Mouse (Mus musculus) midbrain, embryonic 15.5 days (tissue): Measurements from ENCODE around the gene Wnt1. TPM values are rescaled to one million over a fixed set of nuclear protein-coding genes. Genes with fewer than 3 reads are reported as not detected.
A peak's percentile ranks its signal among the peaks of the same experiment; 100 is the strongest.
"Not testable (repeated sequence)": the region's sequence is repeated elsewhere in the genome, so short reads cannot be mapped to it uniquely, and the experiment has no call there.

Source experiments
- ATAC-seq: fragments of 200-750 bp; cut with Nextera tagmentation; replicated peaks from 2 replicates; pipeline ENCODE4 v1.8.0; 2017; ENCODE audit warnings: moderate TSS enrichment
- H3K27ac ChIP-seq: fragments of 300-500 bp; sonication (generic); 2 replicates; pipeline ENCODE4 v1.5.1; 2015; ENCODE audit warnings: mild to moderate bottlenecking, inconsistent platforms
- H3K27me3 ChIP-seq: fragments of 300-500 bp; sonication (generic); replicated peaks from 2 replicates; pipeline ENCODE4 v1.6.1; 2015; ENCODE audit warnings: inconsistent platforms
- H3K36me3 ChIP-seq: fragments of 300-500 bp; sonication (generic); replicated peaks from 2 replicates; pipeline ENCODE4 v1.6.1; 2015; ENCODE audit warnings: inconsistent platforms
- H3K4me1 ChIP-seq: fragments of 300-500 bp; sonication (generic); 2 replicates; pipeline ENCODE4 v1.6.1; 2015; ENCODE audit warnings: inconsistent platforms
- H3K4me2 ChIP-seq: fragments of 300-500 bp; sonication (generic); 2 replicates; pipeline ENCODE4 v1.6.1; 2015; ENCODE audit warnings: inconsistent platforms, mild to moderate bottlenecking, moderate library complexity
- H3K4me3 ChIP-seq: fragments of 300-500 bp; sonication (generic); 2 replicates; pipeline ENCODE4 v1.5.1; 2015; ENCODE audit warnings: mild to moderate bottlenecking, inconsistent platforms
- H3K9ac ChIP-seq: fragments of 300-500 bp; sonication (generic); 2 replicates; pipeline ENCODE4 v1.6.1; 2015; ENCODE audit warnings: mild to moderate bottlenecking, inconsistent platforms
- H3K9me3 ChIP-seq: fragments of 300-500 bp; sonication (generic); 2 replicates; pipeline ENCODE4 v1.6.1; 2016; ENCODE audit warnings: inconsistent platforms
- WGBS: fragments of 180-500 bp; shearing (Covaris S2); methylation state at CpG from one replicate; pipeline ENCODE4 v1.1.7; 2015; ENCODE audit warnings: mixed read lengths; 5-methylcytosine and 5-hydroxymethylcytosine counted together
- polyA plus RNA-seq: library from polyadenylated mRNA; unstranded; fragments of >200 nt; fragmentation: Nextera tagmentation; extraction: Ambion mirVana; gene quantifications from 2 replicates; pipeline ENCODE4 v1.2.1, GENCODE M21; 2015

The Wnt1 gene
- 2.0 and 2.9 TPM in 2 replicates for polyA plus RNA-seq

DNA sequence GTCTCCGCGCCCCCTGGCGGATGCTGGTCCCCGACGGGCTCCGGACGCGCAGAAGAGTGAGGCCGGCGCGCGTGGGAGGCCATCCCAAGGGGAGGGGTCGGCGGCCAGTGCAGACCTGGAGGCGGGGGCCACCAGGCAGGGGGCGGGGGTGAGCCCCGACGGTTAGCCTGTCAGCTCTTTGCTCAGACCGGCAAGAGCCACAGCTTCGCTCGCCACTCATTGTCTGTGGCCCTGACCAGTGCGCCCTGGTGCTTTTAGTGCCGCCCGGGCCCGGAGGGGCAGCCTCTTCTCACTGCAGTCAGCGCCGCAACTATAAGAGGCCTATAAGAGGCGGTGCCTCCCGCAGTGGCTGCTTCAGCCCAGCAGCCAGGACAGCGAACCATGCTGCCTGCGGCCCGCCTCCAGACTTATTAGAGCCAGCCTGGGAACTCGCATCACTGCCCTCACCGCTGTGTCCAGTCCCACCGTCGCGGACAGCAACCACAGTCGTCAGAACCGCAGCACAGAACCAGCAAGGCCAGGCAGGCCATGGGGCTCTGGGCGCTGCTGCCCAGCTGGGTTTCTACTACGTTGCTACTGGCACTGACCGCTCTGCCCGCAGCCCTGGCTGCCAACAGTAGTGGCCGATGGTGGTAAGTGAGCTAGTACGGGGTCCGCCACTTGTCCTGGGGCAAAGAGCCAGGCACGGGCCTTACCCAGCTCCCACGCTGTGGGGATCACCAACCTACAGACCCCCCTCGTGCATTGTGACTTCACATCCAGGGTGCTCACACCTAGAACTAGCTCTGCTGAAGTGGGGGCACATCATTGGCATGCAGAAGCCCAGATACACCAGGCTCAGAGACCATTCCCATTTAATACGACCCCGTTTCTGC is at the start of gene Wnt1:
TSS of gene Wnt1 (plus strand) at position 197 of the 875 bp plus-strand sequence.
- H3K4me1 ChIP-seq: peaks cover 36% of the 10 kb centered on the region
- no peaks in the 10 kb centered on the region for H3K9me3 ChIP-seq
- H3K4me3 ChIP-seq: peak within 1 kb of the TSS; percentile 17
- no peaks in the 10 kb centered on the region for H3K36me3 ChIP-seq
- H3K9ac ChIP-seq: no peak within 1 kb of the TSS
- 2% methylated on average over 49 of the region's 51 CpGs for WGBS
- peaks cover 96% of the 10 kb centered on the region for H3K27me3 ChIP-seq
- no peak within 1 kb of the TSS for H3K27ac ChIP-seq
- H3K4me2 ChIP-seq: peak within 1 kb of the TSS; percentile 21; the same call in 1 of the 2 replicates
- ATAC-seq: no peak

DNA sequence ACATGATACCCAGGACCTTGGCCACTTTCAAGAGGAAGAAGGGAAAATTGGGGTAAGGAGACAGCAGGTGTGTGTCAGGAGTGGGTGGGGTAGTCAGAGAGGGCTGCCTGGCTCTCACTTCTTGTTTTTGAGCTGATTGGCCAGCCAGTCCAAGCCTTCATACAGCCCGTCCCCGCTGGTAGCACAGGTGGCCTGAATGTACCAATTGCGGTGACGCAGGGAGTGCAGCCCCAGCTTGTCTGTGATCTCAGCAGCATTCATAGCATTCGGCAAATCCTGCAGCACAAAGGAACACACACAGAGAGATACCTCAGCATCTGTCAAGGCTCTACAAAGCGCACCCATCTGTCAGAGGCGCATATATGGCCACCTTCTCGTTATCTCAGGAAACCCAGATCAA is 49.4 kb upstream of the Wnt1 start:
- no peak overlapping the region for H3K9ac ChIP-seq
- H3K4me1 ChIP-seq: no peaks in the 10 kb centered on the region
- H3K4me2 ChIP-seq: no peak overlapping the region
- no peak overlapping the region for H3K27ac ChIP-seq
- ATAC-seq: no peak
- H3K36me3 ChIP-seq: peaks cover 35% of the 10 kb centered on the region
- 88% methylated on average over 8 of the region's 8 CpGs for WGBS
- no peak overlapping the region for H3K4me3 ChIP-seq
- H3K9me3 ChIP-seq: no peaks in the 10 kb centered on the region
- H3K27me3 ChIP-seq: no peaks in the 10 kb centered on the region

DNA sequence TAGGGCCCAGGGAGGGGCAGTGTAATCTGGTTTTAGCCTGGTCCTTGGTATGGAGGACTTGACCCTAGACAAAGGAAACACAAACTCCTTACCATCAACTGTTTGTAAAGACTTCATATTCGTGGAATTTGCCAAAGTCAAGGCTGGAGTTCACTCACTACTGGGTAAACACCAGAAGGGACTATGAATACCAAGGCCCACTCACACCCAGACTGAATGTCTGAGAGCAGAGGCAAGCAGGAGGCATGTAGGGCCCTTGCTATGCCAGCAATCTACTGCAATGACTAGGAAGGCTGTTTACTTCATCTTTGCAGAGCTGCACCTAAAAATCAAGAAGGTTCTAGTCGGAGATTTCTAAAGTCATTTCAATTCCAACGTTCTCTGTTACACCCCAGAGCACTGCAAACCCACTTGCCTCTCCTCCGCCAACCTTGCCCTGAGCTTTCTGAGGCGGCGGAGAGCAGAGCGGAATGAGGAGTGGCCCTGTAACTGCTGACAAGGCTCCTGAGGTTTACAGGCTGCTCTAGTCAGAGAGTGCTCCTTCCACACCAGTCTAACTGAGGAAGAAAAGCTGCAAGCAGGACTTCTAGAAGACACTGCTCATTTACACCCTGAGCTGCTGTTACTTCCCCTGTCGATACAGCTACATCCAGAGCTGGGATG is 46.8 kb upstream of the Wnt1 start:
- H3K9me3 ChIP-seq: no peaks in the 10 kb centered on the region
- no peaks in the 10 kb centered on the region for H3K4me1 ChIP-seq
- ATAC-seq: no peak
- WGBS: 88% methylated on average over 8 of the region's 8 CpGs
- no peak overlapping the region for H3K27ac ChIP-seq
- H3K36me3 ChIP-seq: peaks cover 21% of the 10 kb centered on the region
- H3K27me3 ChIP-seq: no peaks in the 10 kb centered on the region
- no peak overlapping the region for H3K9ac ChIP-seq
- no peak overlapping the region for H3K4me3 ChIP-seq
- H3K4me2 ChIP-seq: no peak overlapping the region

DNA sequence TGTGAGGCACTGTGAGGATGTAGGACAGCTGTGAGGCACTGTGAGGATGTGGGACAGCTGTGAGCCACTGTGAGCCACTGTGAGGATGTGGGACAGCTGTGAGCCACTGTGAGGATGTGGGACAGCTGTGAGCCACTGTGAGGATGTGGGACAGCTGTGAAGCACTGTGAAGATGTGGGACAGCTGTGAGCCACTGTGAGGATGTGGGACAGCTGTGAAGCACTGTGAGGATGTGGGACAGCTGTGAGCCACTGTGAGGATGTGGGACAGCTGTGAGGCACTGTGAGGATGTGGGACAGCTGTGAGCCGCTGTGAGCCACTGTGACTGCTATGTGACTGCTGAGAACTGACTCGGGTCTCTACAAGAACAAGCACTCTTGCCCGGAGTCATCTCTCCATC is 45.8 kb upstream of the Wnt1 start:
- H3K27me3 ChIP-seq, H3K4me1 ChIP-seq, H3K9me3 ChIP-seq, H3K4me3 ChIP-seq, H3K9ac ChIP-seq, ATAC-seq, H3K4me2 ChIP-seq, H3K27ac ChIP-seq: not testable (repeated sequence)
- 93% methylated on average over 3 of the region's 3 CpGs for WGBS
- H3K36me3 ChIP-seq: peaks cover 17% of the 10 kb centered on the region

DNA sequence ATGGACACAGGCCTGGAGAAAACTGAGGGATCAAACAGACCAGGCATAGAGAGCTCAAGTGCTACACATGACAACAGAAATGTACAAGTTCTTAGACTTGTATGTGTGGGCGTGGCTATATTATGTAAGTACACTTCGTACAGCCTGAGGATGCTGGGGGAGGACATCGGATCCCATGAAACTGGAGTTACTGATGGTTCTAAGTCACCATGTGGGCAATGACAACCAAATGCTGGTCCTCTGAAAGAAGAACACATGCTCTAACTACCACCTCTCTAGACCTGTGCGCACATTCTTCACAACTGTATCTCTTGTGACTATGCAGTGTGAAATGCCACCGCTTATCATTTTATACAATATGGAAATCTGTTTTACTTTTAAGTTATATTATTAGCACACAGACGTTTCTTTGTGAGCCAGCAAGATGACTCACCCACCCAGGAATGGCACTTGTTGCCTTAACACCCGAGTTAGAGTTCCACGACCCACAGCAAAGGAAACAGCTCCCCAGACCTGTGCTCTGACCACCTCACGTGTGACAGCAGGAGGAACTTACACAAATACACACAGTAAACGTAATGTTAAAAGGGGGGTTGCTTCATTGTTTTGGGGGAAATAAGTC is 43.2 kb upstream of the Wnt1 start:
- Histone ChIP-seq H3K4me1 (no peaks in the 10 kb centered on the region), H3K9me3 (no peaks in the 10 kb centered on the region), H3K4me3 (no peak overlapping the region), H3K36me3 (no peaks in the 10 kb centered on the region; the same call in none of the 2 replicates), H3K4me2 (no peak overlapping the region), H3K27ac (no peak overlapping the region), H3K9ac (no peak overlapping the region), H3K27me3 (no peaks in the 10 kb centered on the region)
- WGBS: 92% methylated on average over 10 of the region's 10 CpGs
- ATAC-seq: no peak

DNA sequence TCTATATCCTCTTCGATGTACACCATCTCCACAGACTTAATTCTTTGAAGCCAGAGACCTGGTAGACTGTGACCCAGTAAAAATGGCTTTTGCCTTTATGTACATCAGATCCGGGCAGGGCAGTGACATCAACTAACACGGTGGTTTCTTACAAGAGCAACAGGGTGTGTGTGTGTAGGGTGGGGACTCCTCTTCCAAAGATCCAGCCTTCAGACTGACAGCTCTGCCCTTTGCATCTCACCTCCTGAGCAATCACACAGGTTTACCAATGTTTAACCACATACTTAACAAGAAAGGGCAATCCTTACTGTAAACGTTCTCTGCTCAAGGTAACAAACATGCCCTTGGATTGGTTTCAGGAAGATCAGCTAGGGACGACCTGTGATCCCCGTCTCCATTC is 42.4 kb upstream of the Wnt1 start:
- 84% methylated on average over 6 of the region's 6 CpGs for WGBS
- Histone ChIP-seq H3K4me3 (no peak overlapping the region), H3K4me2 (no peak overlapping the region), H3K9ac (no peak overlapping the region), H3K4me1 (no peaks in the 10 kb centered on the region), H3K9me3 (no peaks in the 10 kb centered on the region), H3K27me3 (no peaks in the 10 kb centered on the region), H3K36me3 (no peaks in the 10 kb centered on the region; the same call in 1 of the 2 replicates), H3K27ac (no peak overlapping the region)
- no peak for ATAC-seq

DNA sequence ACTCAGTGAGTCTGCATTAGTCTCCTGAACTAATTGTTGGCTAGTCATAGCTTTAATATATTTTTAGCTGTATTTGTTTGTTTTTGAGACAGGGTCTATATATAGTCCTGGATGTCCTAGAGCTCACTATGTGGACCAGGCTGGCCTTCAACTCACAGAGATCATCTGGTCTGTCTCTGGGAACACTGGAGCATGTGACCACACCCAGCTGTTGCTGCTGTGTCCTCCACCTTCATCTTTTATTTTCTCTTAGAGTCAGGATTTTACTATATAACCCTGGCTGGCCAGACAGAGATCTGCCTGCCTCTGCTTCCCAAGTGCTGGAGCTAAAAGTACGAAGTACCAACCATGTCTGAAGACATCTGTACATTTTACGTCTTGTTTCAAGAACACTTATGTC is 40.6 kb upstream of the Wnt1 start:
- Histone ChIP-seq H3K4me1 (0 out of 2 replicates have a peak, but pooled peaks cover 2% of the 10 kb centered on the region), H3K27me3 (no peaks in the 10 kb centered on the region), H3K9me3 (no peaks in the 10 kb centered on the region), H3K4me2 (no peak overlapping the region), H3K27ac (no peak overlapping the region), H3K36me3 (no peaks in the 10 kb centered on the region), H3K9ac (no peak overlapping the region), H3K4me3 (no peak overlapping the region)
- WGBS: 88% methylated on average over 2 of the region's 2 CpGs
- ATAC-seq: no peak

DNA sequence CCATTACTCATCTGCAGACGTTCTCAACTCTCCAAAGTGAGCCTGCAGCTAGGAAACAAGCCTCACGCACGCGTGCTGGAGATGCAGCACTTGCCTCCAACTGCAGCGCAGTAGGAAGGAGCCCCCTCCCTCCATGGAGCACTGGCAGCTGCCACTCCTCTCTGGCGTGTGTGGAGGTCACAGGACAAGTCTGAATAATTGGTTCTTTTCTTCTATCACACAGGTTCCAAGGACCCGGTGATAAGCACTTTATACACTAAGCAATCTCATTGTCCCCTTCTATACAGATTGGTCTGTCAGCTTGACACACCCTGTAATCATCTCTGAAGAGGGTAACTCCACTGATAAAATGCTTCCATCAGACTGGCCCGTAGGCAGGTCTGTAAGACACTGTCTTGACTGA is 36.6 kb upstream of the Wnt1 start:
- H3K36me3 ChIP-seq: no peaks in the 10 kb centered on the region
- H3K27me3 ChIP-seq: no peaks in the 10 kb centered on the region
- H3K9me3 ChIP-seq: no peaks in the 10 kb centered on the region
- H3K9ac ChIP-seq: no peak overlapping the region
- no peak overlapping the region for H3K4me3 ChIP-seq
- H3K4me2 ChIP-seq: no peak overlapping the region
- no peak overlapping the region for H3K27ac ChIP-seq
- WGBS: 49% methylated on average over 8 of the region's 8 CpGs
- 0 out of 2 replicates have a peak, but pooled peaks cover 2% of the 10 kb centered on the region for H3K4me1 ChIP-seq
- ATAC-seq: no peak

DNA sequence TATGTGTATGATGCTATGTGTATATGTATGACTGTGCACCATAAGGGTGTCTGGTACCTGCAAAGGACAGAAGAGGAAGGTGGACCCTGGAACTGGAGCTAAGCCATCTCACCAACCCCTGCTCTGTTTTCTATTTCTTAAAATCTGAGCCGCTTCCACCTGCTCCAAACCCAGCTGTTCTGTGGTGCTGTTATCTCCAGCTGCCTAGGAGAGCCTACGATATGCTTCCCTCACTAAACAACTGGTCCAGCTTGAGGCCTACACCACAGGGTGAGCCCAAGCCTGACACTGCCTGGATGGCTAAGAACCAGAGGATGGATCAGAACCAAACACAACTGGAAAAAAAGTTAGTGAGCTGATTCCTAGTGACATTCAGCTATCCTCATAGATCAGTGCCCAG is 35.5 kb upstream of the Wnt1 start:
- no peaks in the 10 kb centered on the region for H3K27me3 ChIP-seq
- 89% methylated on average over 2 of the region's 2 CpGs for WGBS
- no peak overlapping the region for H3K27ac ChIP-seq
- H3K4me1 ChIP-seq: 0 out of 2 replicates have a peak, but pooled peaks cover 2% of the 10 kb centered on the region
- ATAC-seq: no peak
- H3K9ac ChIP-seq: no peak overlapping the region
- H3K36me3 ChIP-seq: no peaks in the 10 kb centered on the region
- no peak overlapping the region for H3K4me3 ChIP-seq
- H3K4me2 ChIP-seq: no peak overlapping the region
- H3K9me3 ChIP-seq: no peaks in the 10 kb centered on the region

DNA sequence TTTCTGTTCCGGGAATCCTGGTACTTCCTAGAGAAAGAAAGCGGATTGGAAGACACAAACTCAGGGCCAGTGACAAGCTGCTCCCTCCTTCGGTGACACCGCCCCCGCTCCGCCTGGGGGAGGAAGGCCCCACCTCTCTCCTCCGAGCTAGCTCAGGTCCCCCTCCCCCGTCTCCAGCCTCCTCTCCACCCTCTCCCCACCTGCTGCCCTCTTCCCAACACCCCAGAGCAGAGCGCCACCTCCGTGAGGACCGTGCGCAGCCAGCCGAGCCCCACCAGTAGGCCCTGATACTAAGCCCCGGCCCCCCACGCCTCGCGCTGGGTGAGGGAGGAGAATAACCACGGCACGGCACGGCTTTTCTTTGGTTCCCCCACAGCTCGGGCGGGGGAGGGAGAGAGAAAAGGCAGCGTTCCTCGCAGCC is 27.4 kb upstream of the Wnt1 start:
- no peaks in the 10 kb centered on the region for H3K9me3 ChIP-seq
- H3K4me2 ChIP-seq: peak overlapping the region; percentile 69
- H3K27ac ChIP-seq: peak overlapping the region; percentile 93
- peaks cover 28% of the 10 kb centered on the region for H3K4me1 ChIP-seq
- peak overlapping the region; percentile 93 for H3K9ac ChIP-seq
- under 1% methylated on average over 21 of the region's 24 CpGs for WGBS
- no peaks in the 10 kb centered on the region for H3K36me3 ChIP-seq
- peak overlapping the region; percentile 99 for H3K4me3 ChIP-seq
- peaks cover 12% of the 10 kb centered on the region; the same call in 1 of the 2 replicates for H3K27me3 ChIP-seq
- peak; percentile 69 for ATAC-seq

DNA sequence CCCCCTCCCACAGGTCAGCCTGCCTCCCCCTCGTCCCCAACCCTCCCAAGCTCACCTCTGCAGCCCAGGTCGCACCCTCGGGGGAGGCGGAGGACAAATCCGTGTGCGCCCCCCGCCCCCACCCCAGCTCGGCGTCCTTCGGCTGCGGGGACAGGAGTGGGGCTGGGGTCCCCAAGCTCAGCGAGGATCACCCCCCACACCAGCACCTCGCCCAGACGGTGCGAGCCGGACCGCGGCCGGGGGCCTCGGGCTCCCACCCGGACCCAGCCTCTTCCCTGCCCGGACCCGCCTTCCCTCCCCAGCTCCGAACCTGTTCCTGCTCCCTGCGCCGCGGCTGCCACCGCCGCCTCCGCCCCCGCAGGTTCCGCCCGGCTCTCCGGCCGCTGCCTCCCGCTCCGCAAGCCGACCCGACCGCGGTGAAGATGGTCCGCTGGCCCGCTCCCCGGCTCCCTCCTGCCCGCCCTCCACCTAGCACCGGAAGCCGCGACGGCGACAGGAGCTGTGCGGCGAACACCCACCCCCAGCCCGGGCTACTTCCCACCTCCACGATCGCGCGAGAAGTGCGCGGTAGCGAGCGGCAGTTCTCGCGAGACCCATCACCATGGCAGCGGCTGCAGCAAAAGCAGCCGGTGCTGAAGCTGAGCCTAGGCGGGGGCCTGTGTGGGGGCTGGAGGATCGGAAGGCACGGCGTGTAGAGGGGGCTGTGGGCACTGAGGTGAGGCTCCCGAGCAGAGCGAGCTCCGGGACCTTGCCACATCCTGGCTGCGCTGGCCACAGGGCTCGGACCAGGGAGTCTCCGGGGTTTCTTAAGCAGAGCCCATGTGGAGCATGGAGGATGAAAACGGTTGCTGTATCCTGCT is 26.8 kb upstream of the Wnt1 start, which contains the start of gene Arf3:
TSS of gene Arf3 (minus strand) at position 545 of the 860 bp plus-strand sequence.
- peak within 1 kb of the TSS; percentile 69 for H3K4me2 ChIP-seq
- under 1% methylated on average over 69 of the region's 76 CpGs for WGBS
- peaks cover 13% of the 10 kb centered on the region for H3K27me3 ChIP-seq
- H3K9me3 ChIP-seq: no peaks in the 10 kb centered on the region
- H3K4me1 ChIP-seq: peaks cover 28% of the 10 kb centered on the region
- H3K36me3 ChIP-seq: no peaks in the 10 kb centered on the region
- H3K4me3 ChIP-seq: peak within 1 kb of the TSS; percentile 99
- ATAC-seq: peak; percentile 97
- H3K27ac ChIP-seq: peak within 1 kb of the TSS; percentile 93
- peak within 1 kb of the TSS; percentile 93 for H3K9ac ChIP-seq
